Mouse (Mus musculus): Measurements from ENCODE around the gene 2510002D24Rik.

Gene 2510002D24Rik

GRCm38 (mm10) chr16:18836468-18837208 is at the start of gene 2510002D24Rik, which contains the start of gene Gm28539:
TSS of gene 2510002D24Rik (plus strand) at chr16:18836578.
TSS of gene Gm28539 (plus strand) at chr16:18836584.
- in situ Hi-C loops (cut with MboI; ENCODE audit: unreplicated experiment in 2 of 2), result no loop called here

GRCm38 (mm10) chr16:18786652-18787051 is 49.7 kb upstream of the 2510002D24Rik start:
- in situ Hi-C loops (cut with MboI; ENCODE audit: unreplicated experiment in 2 of 2), result no loop called here

- in situ Hi-C loops (cut with MboI; ENCODE audit: unreplicated experiment in 2 of 2), result no loop called here
Observed at GRCm38 (mm10) chr16:18788627-18789406, 47.6 kb upstream of the 2510002D24Rik start.

GRCm38 (mm10) chr16:18795223-18795899 is 41.0 kb upstream of the 2510002D24Rik start:
- in situ Hi-C loops (cut with MboI; ENCODE audit: unreplicated experiment in 2 of 2), result loop anchor here (5.0 kb wide), 1 partner anchor 98 kb away; no protein-coding TSS in a partner anchor

GRCm38 (mm10) chr16:18796645-18797044 is 39.7 kb upstream of the 2510002D24Rik start:
- in situ Hi-C loops (cut with MboI; ENCODE audit: unreplicated experiment in 2 of 2), result loop anchor here (5.0 kb wide), 1 partner anchor 99 kb away; no protein-coding TSS in a partner anchor

- in situ Hi-C loops (cut with MboI; ENCODE audit: unreplicated experiment in 2 of 2), result loop anchor here (5.0 kb wide), 1 partner anchor 101 kb away; no protein-coding TSS in a partner anchor
Observed at GRCm38 (mm10) chr16:18798151-18798550, 38.2 kb upstream of the 2510002D24Rik start.

- in situ Hi-C loops (cut with MboI; ENCODE audit: unreplicated experiment in 2 of 2), result loop anchor here (5.0 kb wide), 1 partner anchor 102 kb away; no protein-coding TSS in a partner anchor
Observed at GRCm38 (mm10) chr16:18798841-18799240, 37.5 kb upstream of the 2510002D24Rik start.

- in situ Hi-C loops (cut with MboI; ENCODE audit: unreplicated experiment in 2 of 2), result no loop called here
Observed at GRCm38 (mm10) chr16:18805746-18806145, 30.6 kb upstream of the 2510002D24Rik start.

GRCm38 (mm10) chr16:18809001-18809400 is 27.4 kb upstream of the 2510002D24Rik start:
- in situ Hi-C loops (cut with MboI; ENCODE audit: unreplicated experiment in 2 of 2), result no loop called here

GRCm38 (mm10) chr16:18811032-18811431 is 25.3 kb upstream of the 2510002D24Rik start:
- in situ Hi-C loops (cut with MboI; ENCODE audit: unreplicated experiment in 2 of 2), result no loop called here

GRCm38 (mm10) chr16:18811468-18812384 is 24.7 kb upstream of the 2510002D24Rik start, which contains the start of the genes Ufd1 and Cdc45:
TSS of gene Ufd1 (plus strand) at chr16:18811779.
TSS of gene Cdc45 (minus strand) at chr16:18811987.
- in situ Hi-C loops (cut with MboI; ENCODE audit: unreplicated experiment in 2 of 2), result no loop called here

GRCm38 (mm10) chr16:18812385-18812910 is 23.9 kb upstream of the 2510002D24Rik start:
- in situ Hi-C loops (cut with MboI; ENCODE audit: unreplicated experiment in 2 of 2), result no loop called here

- in situ Hi-C loops (cut with MboI; ENCODE audit: unreplicated experiment in 2 of 2), result no loop called here
Observed at GRCm38 (mm10) chr16:18822356-18822755, 14.0 kb upstream of the 2510002D24Rik start.

GRCm38 (mm10) chr16:18822925-18823324 is 13.5 kb upstream of the 2510002D24Rik start:
- in situ Hi-C loops (cut with MboI; ENCODE audit: unreplicated experiment in 2 of 2), result no loop called here

GRCm38 (mm10) chr16:18828630-18829029 is 7.7 kb upstream of the 2510002D24Rik start:
- in situ Hi-C loops (cut with MboI; ENCODE audit: unreplicated experiment in 2 of 2), result no loop called here

GRCm38 (mm10) chr16:18829102-18829501 is 7.3 kb upstream of the 2510002D24Rik start:
- in situ Hi-C loops (cut with MboI; ENCODE audit: unreplicated experiment in 2 of 2), result no loop called here

- in situ Hi-C loops (cut with MboI; ENCODE audit: unreplicated experiment in 2 of 2), result no loop called here
Observed at GRCm38 (mm10) chr16:18833486-18833885, 2.9 kb upstream of the 2510002D24Rik start.

GRCm38 (mm10) chr16:18836073-18836467 is 308 bp upstream of the 2510002D24Rik start:
- in situ Hi-C loops (cut with MboI; ENCODE audit: unreplicated experiment in 2 of 2), result no loop called here

- in situ Hi-C loops (cut with MboI; ENCODE audit: unreplicated experiment in 2 of 2), result no loop called here
Observed at GRCm38 (mm10) chr16:18838346-18838745, 2.0 kb downstream of the 2510002D24Rik start.
